Mouse (Mus musculus): ENCODE results near the gene Nppb.

DNA sequence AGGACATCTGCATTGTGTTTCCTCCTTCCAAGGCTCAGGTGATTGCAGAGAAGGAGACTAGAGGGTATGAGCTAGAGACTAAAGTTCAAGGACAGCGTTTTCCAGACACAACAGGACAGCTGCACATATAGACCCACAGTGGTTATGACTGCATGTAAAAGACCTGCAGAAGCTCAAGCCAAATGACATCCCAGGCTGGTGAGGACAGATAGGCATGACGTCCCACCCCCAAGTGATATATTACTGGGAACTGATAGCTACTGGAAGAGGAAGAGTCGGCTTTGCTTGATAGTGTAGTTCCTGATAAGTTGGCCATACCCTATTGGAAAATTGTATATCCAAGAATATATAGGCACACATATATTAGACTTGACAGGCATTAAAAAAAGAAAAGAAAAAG lies 9.4 kb upstream of the Nppb start:
- TF ChIP-seq CTCF (IDR thresholded peaks at IDR 0.05; ENCODE audit: low read depth) (no peak), EP300 (IDR thresholded peaks at IDR 0.05; ENCODE audit: low read depth) (no peak)

All from heart, postnatal 0 days (tissue).